Mouse (Mus musculus) myocyte (in vitro differentiated cells): ENCODE results near the gene Rassf3. TPM values are rescaled to one million over a fixed set of nuclear protein-coding genes. Genes with fewer than 3 reads are reported as not detected.

Source experiments
- H3K27me3 ChIP-seq: one replicate; pipeline ENCODE4 v1.6.1; 2011; ENCODE audit not compliant: control insufficient read depth, insufficient read depth, insufficient read length
- H3K36me3 ChIP-seq: one replicate; pipeline ENCODE4 v1.6.1; 2011; ENCODE audit not compliant: control insufficient read depth, insufficient read depth
- H3K4me2 ChIP-seq: one replicate; pipeline ENCODE4 v1.6.1; 2011; ENCODE audit warnings: low read depth, control low read depth
- H3K4me3 ChIP-seq: one replicate; pipeline ENCODE4 v1.5.1; 2011; ENCODE audit warnings: mild to moderate bottlenecking, control low read depth, moderate library complexity
- H3K79me2 ChIP-seq: one replicate; pipeline ENCODE4 v1.6.1; 2011; ENCODE audit not compliant: control insufficient read depth, insufficient read depth
- H3ac ChIP-seq: one replicate; pipeline ENCODE4 v1.6.1; 2011; ENCODE audit not compliant: control insufficient read depth, insufficient read length
- CEBPB ChIP-seq: IDR thresholded peaks from 2 replicates; pipeline ENCODE4 v1.6.1; 2011; ENCODE audit warnings: mild to moderate bottlenecking, moderate library complexity; ENCODE audit not compliant: poor library complexity, insufficient read depth, severe bottlenecking
- E2F4 ChIP-seq: IDR thresholded peaks from one replicate; pipeline ENCODE4 v1.6.1; 2011; ENCODE audit warnings: mild to moderate bottlenecking, control low read depth, moderate library complexity; ENCODE audit not compliant: insufficient read depth
- MAX ChIP-seq: IDR thresholded peaks from one replicate; pipeline ENCODE4 v1.6.1; 2011; ENCODE audit warnings: low read depth, mild to moderate bottlenecking, control low read depth
- MYOD1 ChIP-seq, 3 experiments: IDR thresholded peaks; one replicate each; pipeline ENCODE4 v1.6.1; 2011; ENCODE audit warnings: control low read depth in 2 of 3, low read depth in 2 of 3, mild to moderate bottlenecking in 2 of 3, moderate library complexity in 1 of 3; ENCODE audit not compliant: insufficient read length in 2 of 3, control insufficient read depth in 1 of 3
- MYOG ChIP-seq, 3 experiments: IDR thresholded peaks; one replicate each; pipeline ENCODE4 v1.6.1; 2011; ENCODE audit warnings: control low read depth in 2 of 3, low read depth in 2 of 3, mild to moderate bottlenecking in 2 of 3; ENCODE audit not compliant: insufficient read length in 2 of 3, control insufficient read depth in 1 of 3, insufficient read depth in 1 of 3
- POLR2A ChIP-seq: IDR thresholded peaks from one replicate; pipeline ENCODE4 v1.6.1; 2011; ENCODE audit warnings: low read depth, mild to moderate bottlenecking, control low read depth, moderate library complexity; ENCODE audit not compliant: insufficient read length
- POLR2AphosphoS2 ChIP-seq: IDR thresholded peaks from one replicate; pipeline ENCODE4 v1.6.1; 2011; ENCODE audit warnings: low read depth, control low read depth; ENCODE audit not compliant: insufficient read length
- REST ChIP-seq: IDR thresholded peaks from one replicate; pipeline ENCODE4 v1.6.1; 2011; ENCODE audit warnings: mild to moderate bottlenecking, control low read depth, moderate library complexity; ENCODE audit not compliant: insufficient read depth, insufficient read length
- SRF ChIP-seq: IDR thresholded peaks from one replicate; pipeline ENCODE4 v1.6.1; 2011; ENCODE audit warnings: low read depth; ENCODE audit not compliant: control insufficient read depth, insufficient read length
- TCF12 ChIP-seq: IDR thresholded peaks from one replicate; pipeline ENCODE4 v1.6.1; 2011; ENCODE audit warnings: mild to moderate bottlenecking, control low read depth; ENCODE audit not compliant: poor library complexity, insufficient read depth, severe bottlenecking
- TCF3 ChIP-seq: IDR thresholded peaks from one replicate; pipeline ENCODE4 v1.6.1; 2011; ENCODE audit warnings: low read depth, control low read depth; ENCODE audit not compliant: insufficient read length
- USF1 ChIP-seq: IDR thresholded peaks from one replicate; pipeline ENCODE4 v1.6.1; 2011; ENCODE audit warnings: low read depth, mild to moderate bottlenecking, control low read depth, moderate library complexity
- polyA plus RNA-seq: library from polyadenylated mRNA; unstranded; fragments of >200 nt; fragmentation: generic; extraction: Trizol; gene quantifications from one replicate; pipeline ENCODE4 v1.2.1, GENCODE M21; 2012; ENCODE audit warnings: missing spikeins

Gene Rassf3
- polyA plus RNA-seq, 1 experiment: 32.3 TPM

GRCm38 (mm10) chr10:121492608-121493315 is 16.6 kb upstream of the Rassf3 start:
- Histone ChIP-seq H3K4me3 (no peak overlapping the region), H3K36me3 (no peaks in the 10 kb centered on the region), H3K27me3 (no peaks in the 10 kb centered on the region), H3ac (no peak overlapping the region), H3K79me2 (no peaks in the 10 kb centered on the region), H3K4me2 (no peak overlapping the region)
- TF ChIP-seq POLR2AphosphoS2 (no peak), MYOG (IDR thresholded peaks at IDR 0.05; ENCODE audit: control insufficient read depth in 1 of 3, insufficient read depth in 1 of 3, insufficient read length in 2 of 3, low read depth in 2 of 3) (no peak), MYOD1 (IDR thresholded peaks at IDR 0.05; ENCODE audit: control insufficient read depth in 1 of 3, insufficient read length in 2 of 3, low read depth in 2 of 3) (no peak), REST (no peak)

- no peak overlapping the region for H3K4me2 ChIP-seq
- TF ChIP-seq CEBPB: no peak
Measured at GRCm38 (mm10) chr10:121489941-121490340, 13.8 kb upstream of the Rassf3 start.

GRCm38 (mm10) chr10:121488623-121489299 is 12.6 kb upstream of the Rassf3 start:
- Histone ChIP-seq H3K79me2 (no peaks in the 10 kb centered on the region), H3K36me3 (no peaks in the 10 kb centered on the region), H3K27me3 (no peaks in the 10 kb centered on the region), H3K4me2 (no peak overlapping the region), H3K4me3 (no peak overlapping the region), H3ac (no peak overlapping the region)
- TF ChIP-seq USF1: no peak
- no peak for TF ChIP-seq MAX
- TF ChIP-seq SRF: no peak
- TF ChIP-seq POLR2A: no peak
- no peak for TF ChIP-seq CEBPB

More at GRCm38 (mm10) chr10:121489941-121490340, 13.8 kb upstream of the Rassf3 start:
- Histone ChIP-seq H3K4me3 (no peak overlapping the region), H3K79me2 (no peaks in the 10 kb centered on the region), H3K36me3 (no peaks in the 10 kb centered on the region), H3K27me3 (no peaks in the 10 kb centered on the region), H3ac (no peak overlapping the region)

GRCm38 (mm10) chr10:121487716-121488115 is 11.6 kb upstream of the Rassf3 start:
- Histone ChIP-seq H3K27me3 (no peaks in the 10 kb centered on the region), H3K4me2 (no peak overlapping the region), H3K4me3 (no peak overlapping the region), H3K36me3 (no peaks in the 10 kb centered on the region), H3K79me2 (no peaks in the 10 kb centered on the region), H3ac (no peak overlapping the region)
- TF ChIP-seq TCF12 (no peak), POLR2A (no peak), POLR2AphosphoS2 (no peak), E2F4 (no peak)

GRCm38 (mm10) chr10:121486350-121486749 is 10.2 kb upstream of the Rassf3 start:
- TF ChIP-seq POLR2AphosphoS2 (no peak), E2F4 (no peak), TCF3 (no peak), MAX (no peak), TCF12 (no peak), MYOD1 (IDR thresholded peaks at IDR 0.05; ENCODE audit: control insufficient read depth in 1 of 3, insufficient read length in 2 of 3, low read depth in 2 of 3) (no peak), USF1 (no peak), SRF (no peak), CEBPB (no peak), MYOG (IDR thresholded peaks at IDR 0.05; ENCODE audit: control insufficient read depth in 1 of 3, insufficient read depth in 1 of 3, insufficient read length in 2 of 3, low read depth in 2 of 3) (no peak), POLR2A (no peak), REST (no peak)
- Histone ChIP-seq H3K36me3 (no peaks in the 10 kb centered on the region), H3K4me3 (no peak overlapping the region), H3K27me3 (no peaks in the 10 kb centered on the region), H3K4me2 (no peak overlapping the region), H3ac (no peak overlapping the region), H3K79me2 (no peaks in the 10 kb centered on the region)

GRCm38 (mm10) chr10:121483364-121483763 is 7.2 kb upstream of the Rassf3 start:
- Histone ChIP-seq H3K27me3 (no peaks in the 10 kb centered on the region), H3K79me2 (no peaks in the 10 kb centered on the region), H3ac (no peak overlapping the region), H3K4me2 (no peak overlapping the region), H3K36me3 (no peaks in the 10 kb centered on the region), H3K4me3 (no peak overlapping the region)
- TF ChIP-seq TCF12 (no peak), POLR2AphosphoS2 (no peak), SRF (no peak), MYOG (IDR thresholded peaks at IDR 0.05; ENCODE audit: control insufficient read depth in 1 of 3, insufficient read depth in 1 of 3, insufficient read length in 2 of 3, low read depth in 2 of 3) (no peak), MYOD1 (IDR thresholded peaks at IDR 0.05; ENCODE audit: control insufficient read depth in 1 of 3, insufficient read length in 2 of 3, low read depth in 2 of 3) (no peak), TCF3 (no peak), MAX (no peak), REST (no peak), USF1 (no peak), E2F4 (no peak), CEBPB (no peak), POLR2A (no peak)
